8 mouse cellular contexts compared by ENCODE assay signal in genomic region chr5:70842192-70843095, GRCm38 (mm10). TPM values are rescaled to one million over a fixed set of nuclear protein-coding genes. Genes with fewer than 3 reads are reported as not detected.
DNase-seq lines count a peak whose midpoint lies in the region; ATAC-seq lines count a peak whose summit lies in the region.

Gene Gabrg1 (minus strand): TSS chr5:70842617.

- H3K4me3 ChIP-seq in forebrain, embryonic 10.5 days = peak within 1 kb of the TSS; percentile 56
- H3K4me3 ChIP-seq in midbrain, embryonic 13.5 days (replicated peaks) = peak within 1 kb of the TSS; percentile 50

- no peaks in the 10 kb centered on the region for H3K36me3 ChIP-seq in forebrain, embryonic 10.5 days (replicated peaks)
- no peaks in the 10 kb centered on the region for H3K36me3 ChIP-seq in midbrain, embryonic 13.5 days

- H3K9me3 ChIP-seq in forebrain, embryonic 10.5 days = no peaks in the 10 kb centered on the region
- H3K9me3 ChIP-seq in midbrain, embryonic 13.5 days = no peaks in the 10 kb centered on the region

- WGBS in forebrain, embryonic 10.5 days = 3% methylated on average over 19 of the region's 19 CpGs
- WGBS in midbrain, embryonic 13.5 days = 1% methylated on average over 19 of the region's 19 CpGs

- peaks cover 17% of the 10 kb centered on the region for H3K4me1 ChIP-seq in forebrain, embryonic 10.5 days
- H3K4me1 ChIP-seq in midbrain, embryonic 13.5 days (replicated peaks) = peaks cover 4% of the 10 kb centered on the region; the same call in 1 of the 2 replicates

- H3K9ac ChIP-seq in midbrain, embryonic 13.5 days (replicated peaks) = peak within 1 kb of the TSS; percentile 54

- peak; percentile 28 for DNase-seq in adrenal gland, adult 2 months
- no peak for DNase-seq in adrenal gland, adult 8-10 months
- peak; percentile 17 for DNase-seq in adrenal gland, postnatal 25 days
- DNase-seq in forebrain, embryonic 10.5 days (ENCODE audit: extremely low spot score, low spot score) = peak; percentile 38
- DNase-seq in layer of hippocampus, adult 18-20 months (ENCODE audit: low spot score in 2 of 2) = peak; percentile 63 to 80
- peak; percentile 8 for DNase-seq in testis, postnatal 14 days (ENCODE audit: low spot score)
- no peak for DNase-seq in lung, postnatal 10 days

- ATAC-seq in midbrain, embryonic 13.5 days = peak; percentile 93

- no peak within 1 kb of the TSS for H3K27ac ChIP-seq in forebrain, embryonic 10.5 days
- peak within 1 kb of the TSS; percentile 63 for H3K27ac ChIP-seq in midbrain, embryonic 13.5 days

- H3K27me3 ChIP-seq in forebrain, embryonic 10.5 days (ENCODE audit: poor library complexity, severe bottlenecking) = no peaks in the 10 kb centered on the region
- no peaks in the 10 kb centered on the region for H3K27me3 ChIP-seq in midbrain, embryonic 13.5 days

- H3K4me2 ChIP-seq in midbrain, embryonic 13.5 days (replicated peaks) = peak within 1 kb of the TSS; percentile 73

RNA-seq across cellular contexts. Expression of gene Gabrg1, which starts in this region (rescaled TPM):
- total RNA-seq in adrenal gland, adult 2 months (2021) = not detected
- not detected in 2 replicates for polyA plus RNA-seq in adrenal gland, adult 2 months (2012; rRNA removed)
- not detected for total RNA-seq in adrenal gland, adult 8-10 months (2022)
- total RNA-seq in adrenal gland, postnatal 25 days (2021) = not detected in 2 replicates
- polyA plus RNA-seq in forebrain, embryonic 10.5 days (2016; fragmentation: Nextera tagmentation; extraction: Ambion mirVana) = 0.15 and 0.21 TPM in 2 replicates
- total RNA-seq in layer of hippocampus, adult 18-20 months (2021) = 10 to 100 TPM; 14.1 to 15.2 TPM
- polyA plus RNA-seq in midbrain, embryonic 13.5 days (2015; fragmentation: Nextera tagmentation; extraction: Ambion mirVana) = 3.9 and 5.4 TPM in 2 replicates

Comparison
In these comparisons a context has a peak if more than half of its experiments do, and no peak if none do; other contexts are left out.
1. RNA of gene Gabrg1 (total RNA-seq): 14.1 to 15.2 TPM in layer of hippocampus, adult 18-20 months; not detected in adrenal gland, adult 2 months, not detected in adrenal gland, postnatal 25 days and not detected in adrenal gland, adult 8-10 months; every median in the first group is over 10 times any median in the second.
2. Peak in DNase-seq in adrenal gland, adult 2 months; RNA of the gene not detected or under 1 TPM.
3. Peak in DNase-seq in adrenal gland, postnatal 25 days; RNA of the gene not detected or under 1 TPM.
4. Peak in DNase-seq and H3K4me3 ChIP-seq in forebrain, embryonic 10.5 days; RNA of the gene not detected or under 1 TPM.
5. DNase-seq: peak in layer of hippocampus, adult 18-20 months (2 of 2) and testis, postnatal 14 days (single experiment); none in adrenal gland, adult 8-10 months (single experiment) and lung, postnatal 10 days (single experiment).